Mouse (Mus musculus) hindbrain, embryonic 16.5 days (tissue): ENCODE results near the gene Abcb6. TPM values are rescaled to one million over a fixed set of nuclear protein-coding genes. Genes with fewer than 3 reads are reported as not detected.

Source experiments
- ATAC-seq: fragments of 200-750 bp; cut with Nextera tagmentation; 2 replicates; pipeline ENCODE4 v1.8.0; 2017; ENCODE audit warnings: moderate TSS enrichment, moderate library complexity
- H3K27ac ChIP-seq: fragments of 300-500 bp; sonication (generic); 2 replicates; pipeline ENCODE4 v1.5.1; 2014; ENCODE audit warnings: low read depth, mild to moderate bottlenecking, control low read depth, low read length, moderate library complexity
- H3K27me3 ChIP-seq: fragments of 300-500 bp; sonication (generic); replicated peaks from 2 replicates; pipeline ENCODE4 v1.6.1; 2014; ENCODE audit warnings: low read length; ENCODE audit not compliant: control insufficient read depth, insufficient read depth
- H3K36me3 ChIP-seq: fragments of 300-500 bp; sonication (generic); 2 replicates; pipeline ENCODE4 v1.6.1; 2014; ENCODE audit warnings: mild to moderate bottlenecking, low read length, moderate library complexity, mixed read lengths; ENCODE audit not compliant: control insufficient read depth, insufficient read depth
- H3K4me1 ChIP-seq: fragments of 300-500 bp; sonication (generic); 2 replicates; pipeline ENCODE4 v1.6.1; 2014; ENCODE audit warnings: low read depth, low read length; ENCODE audit not compliant: control insufficient read depth, insufficient read depth
- H3K4me2 ChIP-seq: fragments of 300-500 bp; sonication (generic); 2 replicates; pipeline ENCODE4 v1.6.1; 2014; ENCODE audit warnings: mild to moderate bottlenecking, low read length, control low read depth, moderate library complexity
- H3K4me3 ChIP-seq: fragments of 300-500 bp; sonication (generic); 2 replicates; pipeline ENCODE4 v1.5.1; 2014; ENCODE audit warnings: mild to moderate bottlenecking, low read length, control low read depth, moderate library complexity
- H3K9ac ChIP-seq: fragments of 300-500 bp; sonication (generic); 2 replicates; pipeline ENCODE4 v1.6.1; 2014; ENCODE audit warnings: low read depth, mild to moderate bottlenecking, control low read depth, low read length, moderate library complexity
- H3K9me3 ChIP-seq: fragments of 300-500 bp; sonication (generic); 2 replicates; pipeline ENCODE4 v1.6.1; 2014; ENCODE audit warnings: mild to moderate bottlenecking, low read length, moderate library complexity; ENCODE audit not compliant: control insufficient read depth
- WGBS: fragments of 180-500 bp; shearing (Covaris S2); extraction: QIAGEN DNeasy Blood & Tissue Kit; methylation state at CpG from one replicate; pipeline ENCODE4 v1.1.7; 2014; 5-methylcytosine and 5-hydroxymethylcytosine counted together
- polyA plus RNA-seq: library from polyadenylated mRNA; unstranded; fragments of >200 nt; fragmentation: Nextera tagmentation; extraction: Ambion mirVana; gene quantifications from 2 replicates; pipeline ENCODE4 v1.2.1, GENCODE M21; 2015

The Abcb6 gene
- polyA plus RNA-seq, 1 experiment from 2014 or later = 53.9 TPM

DNA sequence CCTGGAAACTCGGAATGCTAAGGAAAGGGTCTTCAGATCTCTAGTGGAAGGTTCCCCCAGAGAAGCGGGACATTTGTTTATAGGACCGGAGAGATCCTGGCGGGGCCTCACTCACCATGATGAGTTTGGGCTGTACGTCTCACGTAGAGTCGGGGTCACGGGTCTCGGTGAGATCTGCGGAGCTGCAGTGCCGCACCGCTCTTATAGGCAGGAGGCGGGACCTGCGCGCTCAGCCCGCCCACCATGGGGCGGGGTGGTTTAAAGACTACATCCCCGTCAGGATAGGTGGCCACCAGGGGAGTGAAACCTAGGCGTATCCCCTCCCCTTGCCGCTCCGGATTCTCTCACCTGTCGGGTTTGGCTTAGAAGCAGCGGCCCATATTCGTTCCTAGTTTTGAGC, 38.9 kb upstream of the Abcb6 start:
- no peaks in the 10 kb centered on the region for H3K9me3 ChIP-seq
- H3K4me1 ChIP-seq = peaks cover 9% of the 10 kb centered on the region
- peaks cover 16% of the 10 kb centered on the region for H3K27me3 ChIP-seq
- H3K27ac ChIP-seq = no peak overlapping the region; the same call in 1 of the 2 replicates
- H3K9ac ChIP-seq = peak overlapping the region; percentile 66
- H3K36me3 ChIP-seq = peaks cover 8% of the 10 kb centered on the region
- peak overlapping the region; percentile 89 for H3K4me2 ChIP-seq
- WGBS = under 1% methylated on average over 22 of the region's 24 CpGs
- peak overlapping the region; percentile 56 for H3K4me3 ChIP-seq
- peak; percentile 90 for ATAC-seq

DNA sequence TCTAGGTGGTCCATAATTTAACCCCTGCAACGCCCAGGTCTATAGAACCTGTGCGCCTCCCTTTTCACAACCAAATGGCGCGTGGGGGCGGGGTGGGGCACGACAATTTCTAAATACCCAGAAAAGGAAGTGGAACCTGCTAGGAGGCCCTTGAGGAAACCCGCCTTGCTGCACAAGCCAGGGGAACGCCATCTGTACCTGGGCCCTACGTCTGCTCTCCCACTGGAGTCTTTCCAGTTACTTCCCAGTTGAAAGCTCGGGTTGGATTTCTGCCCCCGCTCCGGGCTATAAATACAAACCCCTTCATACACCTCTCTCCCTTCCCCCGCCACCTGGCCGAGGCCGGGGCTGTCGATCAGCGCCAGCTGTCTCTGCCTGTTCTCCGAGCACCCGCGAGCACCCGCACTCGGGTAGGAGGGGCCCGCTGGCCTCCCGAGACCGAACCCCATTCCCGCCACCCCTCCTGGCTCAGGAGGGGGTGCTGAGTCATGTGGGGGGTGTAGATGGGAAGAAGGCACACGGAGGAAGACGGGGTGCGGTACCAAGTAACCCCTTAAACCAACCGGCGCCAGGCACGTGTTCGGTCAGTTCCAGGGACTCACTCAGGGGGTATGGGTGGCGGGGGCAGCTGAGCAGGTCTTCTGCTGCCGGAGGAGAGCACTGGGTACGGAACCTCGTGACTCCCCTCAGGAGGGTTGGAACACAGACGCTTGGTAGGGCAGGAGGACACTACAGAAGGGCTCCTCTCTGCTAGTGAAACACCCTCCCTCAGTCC, 38.2 kb upstream of the Abcb6 start:
- Histone ChIP-seq H3K9me3 (no peaks in the 10 kb centered on the region), H3K27me3 (peaks cover 16% of the 10 kb centered on the region)
- ATAC-seq = peak; percentile 48

DNA sequence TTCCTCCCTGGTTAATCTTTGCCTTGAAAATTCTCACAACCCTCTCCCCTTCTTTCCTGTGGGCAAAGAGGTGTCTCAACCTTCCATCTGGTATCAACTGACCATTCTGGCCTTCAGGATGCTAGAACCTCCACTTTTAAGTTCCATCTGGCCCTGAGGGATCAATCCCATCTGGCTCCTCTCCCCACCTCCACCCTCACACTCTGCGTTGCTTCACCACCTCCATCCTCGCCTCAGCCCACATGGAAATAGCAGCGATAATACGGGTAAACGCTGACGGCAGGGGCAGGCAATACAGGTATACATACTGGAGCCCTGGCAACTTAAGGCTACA, 37.7 kb upstream of the Abcb6 start:
- ATAC-seq = no peak
- no peak overlapping the region; the same call in 1 of the 2 replicates for H3K9ac ChIP-seq
- peaks cover 10% of the 10 kb centered on the region for H3K4me1 ChIP-seq
- peaks cover 16% of the 10 kb centered on the region for H3K27me3 ChIP-seq
- 6% methylated on average over 6 of the region's 6 CpGs for WGBS
- no peaks in the 10 kb centered on the region for H3K9me3 ChIP-seq
- peak overlapping the region; percentile 89 for H3K4me2 ChIP-seq
- peaks cover 19% of the 10 kb centered on the region for H3K36me3 ChIP-seq
- no peak overlapping the region for H3K27ac ChIP-seq
- peak overlapping the region; percentile 56 for H3K4me3 ChIP-seq

More for the DNA sequence above, 38.2 kb upstream of the Abcb6 start:
- WGBS = 4% methylated on average over 36 of the region's 38 CpGs
- Histone ChIP-seq H3K36me3 (peaks cover 13% of the 10 kb centered on the region), H3K9ac (peak overlapping the region; percentile 66), H3K4me1 (peaks cover 9% of the 10 kb centered on the region), H3K27ac (no peak overlapping the region), H3K4me2 (peak overlapping the region; percentile 89), H3K4me3 (peak overlapping the region; percentile 56)

DNA sequence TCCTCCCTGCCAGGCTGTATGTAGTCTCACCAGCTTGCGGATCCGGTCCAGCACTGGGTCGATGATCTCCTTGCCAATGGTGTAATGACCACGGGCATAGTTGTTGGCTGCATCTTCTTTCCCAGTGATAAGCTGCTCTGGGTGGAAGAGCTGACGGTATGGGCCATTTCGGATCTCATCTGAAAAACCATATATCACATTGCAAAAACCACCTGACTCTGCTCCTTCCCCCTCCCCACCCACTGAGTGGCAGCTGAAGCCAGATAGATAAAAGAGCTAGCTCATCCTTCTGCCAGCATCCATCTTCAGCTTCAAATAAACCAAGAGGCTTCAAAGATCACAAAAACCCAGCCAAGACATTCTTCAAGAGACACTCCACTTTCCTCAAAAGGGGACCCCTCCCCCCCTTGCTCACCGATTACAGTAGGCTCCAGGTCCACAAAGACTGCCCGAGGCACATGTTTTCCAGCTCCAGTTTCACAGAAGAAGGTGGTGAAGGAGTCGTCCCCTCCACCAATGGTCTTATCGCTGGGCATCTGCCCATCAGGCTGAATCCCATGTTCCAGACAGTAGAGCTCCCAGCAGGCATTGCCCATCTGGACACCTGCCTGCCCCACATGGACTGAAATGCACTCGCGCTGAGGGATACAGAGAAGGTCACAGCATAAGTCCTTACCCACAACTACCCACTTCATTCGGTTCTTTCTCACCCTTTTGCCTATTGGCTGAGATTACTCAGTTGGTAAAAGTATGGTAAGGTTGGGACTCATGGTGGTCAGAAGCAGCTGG, 36.8 kb upstream of the Abcb6 start:
- Histone ChIP-seq H3K27me3 (peaks cover 16% of the 10 kb centered on the region), H3K4me2 (no peak overlapping the region; the same call in 1 of the 2 replicates), H3K9ac (no peak overlapping the region), H3K9me3 (no peaks in the 10 kb centered on the region), H3K27ac (no peak overlapping the region), H3K36me3 (peaks cover 21% of the 10 kb centered on the region), H3K4me3 (no peak overlapping the region), H3K4me1 (peaks cover 17% of the 10 kb centered on the region)
- 81% methylated on average over 13 of the region's 13 CpGs for WGBS
- no peak for ATAC-seq

DNA sequence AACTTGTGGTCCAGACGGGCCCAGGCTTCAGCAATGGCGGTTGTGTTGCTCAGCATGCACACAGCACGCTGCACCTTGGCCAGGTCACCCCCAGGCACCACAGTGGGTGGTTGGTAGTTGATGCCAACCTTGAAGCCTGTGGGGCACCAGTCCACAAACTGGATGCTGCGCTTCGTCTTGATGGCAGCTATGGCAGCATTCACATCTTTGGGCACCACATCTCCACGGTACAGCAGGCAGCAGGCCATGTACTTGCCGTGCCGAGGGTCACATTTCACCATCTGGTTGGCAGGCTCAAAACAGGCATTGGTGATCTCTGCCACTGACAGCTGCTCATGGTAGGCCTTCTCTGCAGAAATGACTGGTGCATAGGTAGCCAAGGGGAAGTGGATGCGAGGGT, 35.6 kb upstream of the Abcb6 start:
- peaks cover 13% of the 10 kb centered on the region for H3K27me3 ChIP-seq
- peaks cover 21% of the 10 kb centered on the region for H3K36me3 ChIP-seq
- H3K4me1 ChIP-seq = peaks cover 25% of the 10 kb centered on the region
- H3K27ac ChIP-seq = no peak overlapping the region
- no peak overlapping the region for H3K4me3 ChIP-seq
- no peak overlapping the region for H3K4me2 ChIP-seq
- 92% methylated on average over 9 of the region's 9 CpGs for WGBS
- no peaks in the 10 kb centered on the region for H3K9me3 ChIP-seq
- no peak for ATAC-seq
- no peak overlapping the region for H3K9ac ChIP-seq

DNA sequence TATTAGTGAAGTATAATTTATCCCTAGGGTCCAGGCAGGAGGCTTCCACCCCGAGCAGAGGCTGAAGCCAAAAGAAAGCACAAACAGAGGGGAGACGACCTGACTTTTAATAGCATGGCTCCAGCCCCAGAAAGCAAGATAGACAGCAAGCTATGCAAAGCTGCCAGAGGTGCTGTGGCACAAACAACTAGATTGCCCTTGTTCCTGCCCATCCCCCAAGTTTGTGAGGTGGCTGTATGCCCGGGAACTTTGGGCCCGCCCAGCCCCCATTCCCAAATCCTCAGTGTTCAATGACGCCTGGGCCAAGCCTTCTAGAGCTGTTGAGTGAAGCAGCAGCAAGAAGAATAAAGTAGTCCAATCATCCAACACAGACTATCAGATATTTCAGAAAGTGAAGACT, 34.7 kb upstream of the Abcb6 start:
- 68% methylated on average over 5 of the region's 5 CpGs for WGBS
- H3K4me2 ChIP-seq = no peak overlapping the region
- H3K27ac ChIP-seq = no peak overlapping the region
- peaks cover 7% of the 10 kb centered on the region for H3K27me3 ChIP-seq
- no peak for ATAC-seq
- no peaks in the 10 kb centered on the region for H3K9me3 ChIP-seq
- H3K4me3 ChIP-seq = no peak overlapping the region
- H3K9ac ChIP-seq = no peak overlapping the region
- peaks cover 21% of the 10 kb centered on the region for H3K36me3 ChIP-seq
- peaks cover 30% of the 10 kb centered on the region for H3K4me1 ChIP-seq

DNA sequence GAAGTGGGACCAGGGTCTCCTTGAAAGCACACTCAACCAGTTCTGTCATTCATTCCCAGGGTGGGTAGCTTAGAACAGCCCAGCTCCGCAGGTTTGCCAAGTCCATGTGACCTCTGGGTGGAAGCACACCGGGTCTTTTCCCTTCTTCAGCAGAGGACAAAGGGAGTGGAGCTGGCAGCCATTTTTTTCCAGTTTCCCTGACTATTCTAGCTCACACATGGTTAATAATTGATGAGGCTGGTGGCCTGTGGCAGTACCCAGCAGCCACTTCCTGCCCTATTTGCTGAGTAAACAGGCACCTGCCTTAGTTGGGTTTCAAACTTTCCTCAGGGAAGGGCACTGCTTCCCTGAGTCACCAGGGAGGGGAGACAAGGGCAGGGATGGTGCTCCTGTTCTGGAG, 34.2 kb upstream of the Abcb6 start:
- H3K4me1 ChIP-seq = peaks cover 33% of the 10 kb centered on the region
- WGBS = 73% methylated on average over 2 of the region's 2 CpGs

DNA sequence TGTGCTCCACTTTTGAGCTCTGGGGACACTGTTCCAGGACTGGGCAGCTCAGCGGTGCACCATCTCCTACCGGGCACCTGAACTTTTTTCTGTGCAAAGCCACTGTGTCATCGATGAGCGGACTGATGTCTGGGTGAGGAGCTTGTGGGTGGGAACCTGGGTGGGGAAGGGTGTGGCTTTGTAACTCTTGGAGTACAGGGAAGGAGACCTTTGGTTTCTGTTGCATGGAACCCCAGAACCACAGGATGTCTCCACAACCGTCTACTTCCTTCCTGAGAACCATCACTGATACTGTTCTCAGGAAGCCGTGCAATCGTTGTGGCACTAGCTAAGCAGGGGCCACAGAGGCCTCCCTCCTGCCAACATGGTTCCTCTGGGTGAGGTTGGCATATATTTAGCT, 32.9 kb upstream of the Abcb6 start:
- ATAC-seq = no peak
- Histone ChIP-seq H3K9ac (no peak overlapping the region), H3K27ac (no peak overlapping the region), H3K4me3 (no peak overlapping the region), H3K4me1 (peaks cover 32% of the 10 kb centered on the region), H3K4me2 (no peak overlapping the region), H3K9me3 (no peaks in the 10 kb centered on the region), H3K27me3 (peaks cover 7% of the 10 kb centered on the region), H3K36me3 (peaks cover 21% of the 10 kb centered on the region)
- WGBS = 92% methylated on average over 7 of the region's 7 CpGs

More for the DNA sequence above, 34.2 kb upstream of the Abcb6 start:
- no peak for ATAC-seq
- Histone ChIP-seq H3K9ac (no peak overlapping the region), H3K27me3 (peaks cover 7% of the 10 kb centered on the region), H3K36me3 (peaks cover 21% of the 10 kb centered on the region), H3K4me2 (no peak overlapping the region), H3K4me3 (no peak overlapping the region), H3K27ac (no peak overlapping the region; the same call in 1 of the 2 replicates), H3K9me3 (no peaks in the 10 kb centered on the region)

DNA sequence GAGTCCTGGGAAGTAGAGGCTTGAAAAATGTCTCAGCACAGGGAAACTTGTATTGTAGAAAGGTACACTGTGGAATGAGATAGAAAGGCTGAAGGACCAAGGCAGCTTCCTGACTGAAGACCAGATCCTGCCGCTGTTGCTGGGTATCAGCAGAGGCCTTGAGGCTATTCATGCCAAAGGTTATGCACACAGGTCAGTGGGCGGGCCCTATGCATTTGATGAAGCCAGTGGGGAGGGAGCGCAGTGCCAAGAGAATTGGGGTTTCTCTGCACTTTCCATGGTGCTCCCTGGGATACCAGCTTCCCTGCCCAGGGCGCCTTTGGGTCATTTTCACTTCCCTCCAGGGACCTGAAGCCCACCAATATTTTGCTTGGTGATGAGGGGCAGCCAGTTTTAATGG, 32.4 kb upstream of the Abcb6 start:
- H3K27ac ChIP-seq = no peak overlapping the region
- no peak overlapping the region for H3K4me2 ChIP-seq
- H3K36me3 ChIP-seq = peaks cover 21% of the 10 kb centered on the region
- no peaks in the 10 kb centered on the region for H3K9me3 ChIP-seq
- H3K27me3 ChIP-seq = peaks cover 7% of the 10 kb centered on the region
- H3K9ac ChIP-seq = no peak overlapping the region
- H3K4me3 ChIP-seq = no peak overlapping the region
- peaks cover 31% of the 10 kb centered on the region for H3K4me1 ChIP-seq
- no peak for ATAC-seq
- 88% methylated on average over 4 of the region's 4 CpGs for WGBS
